Mouse (Mus musculus) bone marrow macrophage, adult 2 months (primary cell): Measurements from ENCODE around the gene Ube4b. TPM values are rescaled to one million over a fixed set of nuclear protein-coding genes. Genes with fewer than 3 reads are reported as not detected.
"Not testable (repeated sequence)": the region's sequence is repeated elsewhere in the genome, so short reads cannot be mapped to it uniquely, and the experiment has no call there.

Source experiments
- H3K27ac ChIP-seq: 2 replicates; pipeline ENCODE4 v1.5.1; 2012; ENCODE audit warnings: low read depth, low read length; ENCODE audit not compliant: insufficient read depth
- H3K4me1 ChIP-seq: 2 replicates; pipeline ENCODE4 v1.6.1; 2012; ENCODE audit warnings: low read length; ENCODE audit not compliant: control insufficient read depth, insufficient read depth
- H3K4me3 ChIP-seq: 2 replicates; pipeline ENCODE4 v1.5.1; 2012; ENCODE audit warnings: mild to moderate bottlenecking, low read length, moderate library complexity; ENCODE audit not compliant: insufficient read depth
- CTCF ChIP-seq: IDR thresholded peaks from 2 replicates; pipeline ENCODE4 v1.5.1; 2012; ENCODE audit warnings: low read depth, mild to moderate bottlenecking, low read length, moderate library complexity
- POLR2A ChIP-seq: IDR thresholded peaks from 2 replicates; pipeline ENCODE4 v1.6.1; 2012; ENCODE audit warnings: mild to moderate bottlenecking, low read depth, low read length, borderline replicate concordance
- polyA plus RNA-seq: library from polyadenylated mRNA; stranded (reverse); fragments of >200 nt; gene quantifications from 2 replicates; pipeline ENCODE4 v1.2.4, GENCODE M21; 2012; ENCODE audit not compliant: missing spikeins, insufficient read depth, insufficient read length

Gene Ube4b
- polyA plus RNA-seq = 49.6 and 54.5 TPM in 2 replicates

- Histone ChIP-seq H3K4me3 (peak within 1 kb of the TSS; percentile 85), H3K4me1 (peaks cover 5% of the 10 kb centered on the region), H3K27ac (peak within 1 kb of the TSS; percentile 86)
- no peak for TF ChIP-seq CTCF
- peak; percentile 79; the same call in 1 of the 2 replicates for TF ChIP-seq POLR2A
Measured at GRCm38 (mm10) chr4:149426325-149427199, at the start of gene Ube4b. TSS of gene Ube4b (minus strand) at chr4:149426749.

- H3K27ac ChIP-seq = no peak overlapping the region
- no peak for TF ChIP-seq CTCF
- TF ChIP-seq POLR2A = no peak
- H3K4me3 ChIP-seq = no peak overlapping the region
- no peaks in the 10 kb centered on the region for H3K4me1 ChIP-seq
Measured at GRCm38 (mm10) chr4:149475096-149475495, 48.5 kb upstream of the Ube4b start.

- no peak overlapping the region for H3K27ac ChIP-seq
- TF ChIP-seq CTCF (no peak), POLR2A (no peak)
- H3K4me1 ChIP-seq = no peaks in the 10 kb centered on the region
- no peak overlapping the region for H3K4me3 ChIP-seq
Measured at GRCm38 (mm10) chr4:149469557-149469956, 43.0 kb upstream of the Ube4b start.

GRCm38 (mm10) chr4:149463435-149463950, 36.9 kb upstream of the Ube4b start:
- Histone ChIP-seq H3K27ac (no peak overlapping the region), H3K4me1 (peaks cover 15% of the 10 kb centered on the region), H3K4me3 (no peak overlapping the region)
- TF ChIP-seq CTCF (no peak), POLR2A (no peak)

DNA sequence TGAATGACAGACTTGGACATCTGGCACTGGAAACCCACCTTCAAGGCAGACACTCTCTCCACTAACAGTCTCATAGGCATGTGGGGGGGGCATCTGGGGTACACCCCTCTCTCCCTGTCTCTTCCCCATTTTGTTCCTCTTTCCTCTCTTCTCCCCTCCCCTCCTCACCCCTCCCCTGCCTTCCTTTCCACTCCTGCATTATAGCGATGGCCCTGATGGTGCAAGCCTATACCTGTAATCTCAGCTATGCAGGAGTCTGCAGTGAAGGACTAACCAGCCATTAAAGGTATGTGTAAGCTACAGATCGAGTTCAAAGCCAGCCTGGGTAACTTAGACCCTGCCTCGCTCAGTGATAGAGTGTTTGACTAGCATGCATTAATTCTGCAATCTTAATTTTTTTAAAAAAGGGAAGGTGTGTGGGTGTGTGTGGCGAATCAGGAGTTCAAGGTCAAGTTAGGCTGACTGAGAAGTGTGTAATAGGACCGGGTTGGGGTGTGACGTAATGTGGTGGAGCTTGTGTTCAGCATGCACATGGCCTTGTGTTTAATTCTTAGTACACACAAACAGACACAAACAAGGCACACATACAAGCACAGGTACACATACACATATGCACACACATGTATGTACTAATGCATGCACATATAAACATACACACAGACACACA, 35.9 kb upstream of the Ube4b start:
- Histone ChIP-seq H3K27ac (no peak overlapping the region), H3K4me1 (peaks cover 20% of the 10 kb centered on the region), H3K4me3 (no peak overlapping the region)
- TF ChIP-seq POLR2A (no peak), CTCF (no peak)

- TF ChIP-seq CTCF (no peak), POLR2A (no peak)
- H3K27ac ChIP-seq = no peak overlapping the region
Measured at GRCm38 (mm10) chr4:149461579-149462304, 35.2 kb upstream of the Ube4b start.

GRCm38 (mm10) chr4:149460475-149460874, 33.9 kb upstream of the Ube4b start:
- peaks cover 20% of the 10 kb centered on the region for H3K4me1 ChIP-seq
- not testable (repeated sequence) for H3K4me3 ChIP-seq, H3K27ac ChIP-seq

More at GRCm38 (mm10) chr4:149461579-149462304, 35.2 kb upstream of the Ube4b start:
- no peak overlapping the region for H3K4me3 ChIP-seq
- peaks cover 20% of the 10 kb centered on the region for H3K4me1 ChIP-seq

DNA sequence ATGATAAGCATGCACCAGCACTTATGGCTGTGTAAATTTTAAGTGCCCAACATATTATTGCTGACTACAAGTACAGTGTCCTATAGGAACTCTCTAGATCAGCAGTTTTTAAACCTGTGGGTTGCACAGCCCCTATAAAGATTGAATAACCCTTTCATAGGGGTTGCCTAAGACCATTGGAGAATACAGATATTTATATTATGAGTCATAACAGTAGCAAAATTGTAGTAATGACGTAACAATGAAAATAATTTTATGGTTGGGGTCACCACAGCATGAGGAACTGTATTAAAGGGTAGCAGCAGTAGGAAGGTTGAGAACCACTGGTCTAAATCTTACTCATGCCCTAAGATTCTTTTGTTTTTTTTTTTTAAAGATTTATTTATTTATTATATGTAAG, 32.9 kb upstream of the Ube4b start:
- Histone ChIP-seq H3K4me3 (no peak overlapping the region), H3K4me1 (peaks cover 20% of the 10 kb centered on the region), H3K27ac (no peak overlapping the region)
- TF ChIP-seq CTCF = no peak
- no peak for TF ChIP-seq POLR2A

DNA sequence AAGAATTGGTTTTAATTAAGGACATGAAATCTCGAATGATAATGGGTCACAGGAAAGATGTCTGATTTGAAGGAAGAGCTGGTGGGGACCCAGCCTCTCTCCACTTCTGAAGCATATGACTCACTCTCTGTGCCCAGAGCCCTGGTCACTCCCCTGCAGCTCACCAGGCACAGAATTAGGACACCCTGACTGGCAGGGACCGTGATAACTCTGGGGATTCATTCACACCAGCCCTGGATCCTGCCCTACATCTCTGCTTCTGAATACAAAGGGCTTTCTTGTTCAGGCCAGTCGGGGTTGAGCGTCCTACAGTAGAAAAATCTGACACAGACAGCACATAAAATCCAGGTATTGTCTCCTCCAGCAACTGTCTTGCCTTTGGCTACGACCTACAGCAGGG, 32.0 kb upstream of the Ube4b start:
- no peak for TF ChIP-seq CTCF
- TF ChIP-seq POLR2A = no peak
- Histone ChIP-seq H3K4me1 (peaks cover 20% of the 10 kb centered on the region), H3K27ac (no peak overlapping the region), H3K4me3 (no peak overlapping the region)
